Mouse (Mus musculus): ENCODE measurements around the gene Jak2. TPM values are rescaled to one million over a fixed set of nuclear protein-coding genes. Genes with fewer than 3 reads are reported as not detected.

The Jak2 gene
- polyA plus RNA-seq, 1 experiment from 2014 or later = 6.9 TPM

- WGBS = 89% methylated on average over 4 of the region's 4 CpGs
- Histone ChIP-seq H3K9me3 (no peaks in the 10 kb centered on the region), H3K27ac (no peak overlapping the region), H3K4me1 (replicated peaks) (peaks cover 9% of the 10 kb centered on the region), H3K36me3 (no peaks in the 10 kb centered on the region), H3K27me3 (ENCODE audit: insufficient read depth, poor library complexity, severe bottlenecking) (peaks cover 18% of the 10 kb centered on the region; the same call in 1 of the 2 replicates), H3K4me3 (no peak overlapping the region)
- no peak for DNase-seq (ENCODE audit: low spot score)
Measured at GRCm38 (mm10) chr19:29326396-29326795, 74.8 kb downstream of the Jak2 start.

DNA sequence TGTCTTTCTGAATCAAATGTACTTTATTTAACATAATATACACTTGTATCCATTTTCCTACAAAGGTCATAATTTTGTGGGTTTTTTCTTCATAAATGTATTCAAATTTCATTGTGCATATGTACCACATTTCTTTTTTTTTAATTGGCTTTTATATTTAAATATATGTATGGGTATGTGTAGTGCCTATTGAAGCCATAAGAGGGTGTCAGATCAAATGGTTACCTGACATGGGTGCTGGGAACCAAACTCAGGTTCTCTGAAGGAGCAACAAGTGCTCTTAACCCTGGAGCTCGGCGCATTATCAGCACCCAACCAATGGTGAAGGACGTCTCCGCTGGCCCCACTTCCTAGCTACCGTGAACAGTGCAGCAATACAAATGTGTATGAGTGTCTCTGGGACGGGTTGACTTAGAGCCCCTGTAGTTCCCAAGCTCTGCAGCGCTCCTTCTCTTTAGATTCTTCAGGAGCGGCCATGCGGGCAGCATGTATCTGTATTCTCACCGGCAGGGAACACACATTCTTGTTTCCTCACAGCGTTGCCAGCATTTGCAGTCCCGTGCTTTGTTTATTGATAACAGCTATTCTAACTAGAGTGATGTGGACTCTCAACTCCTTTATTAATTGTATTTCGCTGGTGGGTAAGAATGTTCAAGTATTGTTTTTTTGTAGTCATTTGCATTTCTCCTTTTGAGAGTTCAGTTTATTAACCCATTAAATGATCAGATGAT, 75.4 kb downstream of the Jak2 start:
- no peak overlapping the region for H3K4me3 ChIP-seq
- no peak for DNase-seq (ENCODE audit: low spot score)
- no peaks in the 10 kb centered on the region for H3K9me3 ChIP-seq
- H3K36me3 ChIP-seq = no peaks in the 10 kb centered on the region
- 78% methylated on average over 13 of the region's 13 CpGs for WGBS
- H3K27me3 ChIP-seq (ENCODE audit: insufficient read depth, poor library complexity, severe bottlenecking) = peaks cover 18% of the 10 kb centered on the region; the same call in 1 of the 2 replicates
- peaks cover 9% of the 10 kb centered on the region for H3K4me1 ChIP-seq (replicated peaks)
- H3K27ac ChIP-seq = no peak overlapping the region

- Histone ChIP-seq H3K4me1 (replicated peaks) (peaks cover 11% of the 10 kb centered on the region; the same call in 1 of the 2 replicates), H3K27me3 (ENCODE audit: insufficient read depth, poor library complexity, severe bottlenecking) (peaks cover 12% of the 10 kb centered on the region; the same call in 1 of the 2 replicates), H3K4me3 (peak within 1 kb of the TSS; percentile 54), H3K36me3 (no peaks in the 10 kb centered on the region), H3K27ac (peak within 1 kb of the TSS; percentile 85), H3K9me3 (no peaks in the 10 kb centered on the region)
- WGBS = 2% methylated on average over 23 of the region's 23 CpGs
- peak; percentile 63 for DNase-seq (ENCODE audit: low spot score)
Measured at GRCm38 (mm10) chr19:29334068-29334745, 82.6 kb downstream of the Jak2 start, which contains the start of gene Rln1. Rln1 (minus strand) TSS chr19:29334670.

GRCm38 (mm10) chr19:29336624-29337023, 85.0 kb downstream of the Jak2 start:
- no peak overlapping the region for H3K4me3 ChIP-seq
- peaks cover 12% of the 10 kb centered on the region; the same call in 1 of the 2 replicates for H3K27me3 ChIP-seq (ENCODE audit: insufficient read depth, poor library complexity, severe bottlenecking)
- DNase-seq (ENCODE audit: low spot score) = no peak
- H3K36me3 ChIP-seq = no peaks in the 10 kb centered on the region
- WGBS = 84% methylated on average over 2 of the region's 2 CpGs
- H3K27ac ChIP-seq = no peak overlapping the region
- peaks cover 11% of the 10 kb centered on the region; the same call in 1 of the 2 replicates for H3K4me1 ChIP-seq (replicated peaks)
- H3K9me3 ChIP-seq = no peaks in the 10 kb centered on the region

DNA sequence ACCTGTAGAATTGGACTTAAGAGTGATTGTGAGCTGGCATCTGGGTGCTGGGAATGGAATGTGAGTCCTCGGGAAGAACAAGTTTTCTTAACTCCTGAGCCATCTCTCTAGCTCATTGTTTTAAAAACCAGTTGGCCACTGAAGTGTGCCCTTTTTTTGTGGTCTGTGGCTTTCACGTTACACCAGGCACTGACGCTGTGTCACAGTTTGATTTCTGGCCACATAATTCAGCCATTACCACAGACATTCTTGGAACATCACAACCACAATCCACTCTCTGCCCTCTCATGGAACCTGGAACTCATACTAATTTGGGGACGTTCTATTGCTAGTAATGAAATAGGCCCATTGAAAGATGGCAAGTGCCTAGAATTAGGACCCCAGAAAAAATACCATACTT, 89.4 kb downstream of the Jak2 start:
- Histone ChIP-seq H3K27ac (no peak overlapping the region), H3K4me3 (no peak overlapping the region), H3K9me3 (no peaks in the 10 kb centered on the region), H3K4me1 (replicated peaks) (no peaks in the 10 kb centered on the region), H3K36me3 (no peaks in the 10 kb centered on the region), H3K27me3 (ENCODE audit: insufficient read depth, poor library complexity, severe bottlenecking) (no peaks in the 10 kb centered on the region)
- DNase-seq (ENCODE audit: low spot score) = no peak
- 87% methylated on average over 4 of the region's 4 CpGs for WGBS

- DNase-seq (ENCODE audit: low spot score) = no peak
- Histone ChIP-seq H3K4me3 (no peak overlapping the region), H3K27ac (no peak overlapping the region), H3K27me3 (ENCODE audit: insufficient read depth, poor library complexity, severe bottlenecking) (no peaks in the 10 kb centered on the region), H3K9me3 (no peaks in the 10 kb centered on the region), H3K36me3 (no peaks in the 10 kb centered on the region), H3K4me1 (replicated peaks) (no peaks in the 10 kb centered on the region)
- WGBS = 85% methylated on average over 6 of the region's 6 CpGs
Measured at GRCm38 (mm10) chr19:29342281-29342680, 90.7 kb downstream of the Jak2 start.

GRCm38 (mm10) chr19:29344868-29345267, 93.2 kb downstream of the Jak2 start:
- Histone ChIP-seq H3K4me1 (replicated peaks) (peaks cover 3% of the 10 kb centered on the region; the same call in 1 of the 2 replicates), H3K27ac (no peak overlapping the region), H3K27me3 (ENCODE audit: insufficient read depth, poor library complexity, severe bottlenecking) (no peaks in the 10 kb centered on the region), H3K9me3 (no peaks in the 10 kb centered on the region), H3K36me3 (0 out of 2 replicates have a peak, but pooled peaks cover 2% of the 10 kb centered on the region), H3K4me3 (no peak overlapping the region)
- DNase-seq (ENCODE audit: low spot score) = no peak

GRCm38 (mm10) chr19:29345636-29346035, 94.0 kb downstream of the Jak2 start:
- no peak overlapping the region for H3K4me3 ChIP-seq
- H3K9me3 ChIP-seq = no peaks in the 10 kb centered on the region
- no peak overlapping the region for H3K27ac ChIP-seq
- no peak for DNase-seq (ENCODE audit: low spot score)
- WGBS = 78% methylated on average over 6 of the region's 6 CpGs
- peaks cover 5% of the 10 kb centered on the region; the same call in 1 of the 2 replicates for H3K36me3 ChIP-seq
- H3K27me3 ChIP-seq (ENCODE audit: insufficient read depth, poor library complexity, severe bottlenecking) = no peaks in the 10 kb centered on the region
- peaks cover 9% of the 10 kb centered on the region; the same call in 1 of the 2 replicates for H3K4me1 ChIP-seq (replicated peaks)

DNA sequence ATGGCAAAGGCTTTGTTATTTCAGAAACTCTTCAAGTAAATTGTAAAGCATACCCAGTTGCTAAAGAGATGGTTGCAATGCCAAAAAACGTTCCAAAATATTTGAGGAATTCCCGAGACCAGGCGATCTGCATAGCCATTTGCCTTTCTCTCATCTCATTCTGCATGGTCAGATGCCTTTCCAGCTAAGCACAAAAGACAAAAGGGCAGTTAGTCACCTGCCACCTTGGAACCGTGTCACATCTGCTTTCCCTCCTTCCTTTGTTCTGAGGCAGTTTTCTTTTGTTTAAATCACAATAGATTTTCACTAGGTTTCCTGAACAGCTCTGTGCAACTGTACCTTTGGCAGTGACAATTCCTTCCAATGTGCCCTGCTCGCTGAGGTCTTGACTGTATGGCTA, 99.4 kb downstream of the Jak2 start:
- Histone ChIP-seq H3K27me3 (ENCODE audit: insufficient read depth, poor library complexity, severe bottlenecking) (no peaks in the 10 kb centered on the region), H3K36me3 (peaks cover 5% of the 10 kb centered on the region; the same call in 1 of the 2 replicates), H3K9me3 (no peaks in the 10 kb centered on the region), H3K27ac (peak overlapping the region; percentile 67), H3K4me3 (no peak overlapping the region), H3K4me1 (replicated peaks) (peaks cover 25% of the 10 kb centered on the region)
- no peak for DNase-seq (ENCODE audit: low spot score)
- 32% methylated on average over 5 of the region's 5 CpGs for WGBS

GRCm38 (mm10) chr19:29354895-29355877, 103.6 kb downstream of the Jak2 start:
- H3K4me3 ChIP-seq = peak overlapping the region; percentile 48
- H3K27ac ChIP-seq = peak overlapping the region; percentile 40; the same call in 1 of the 2 replicates
- peaks cover 19% of the 10 kb centered on the region for H3K4me1 ChIP-seq (replicated peaks)
- peaks cover 3% of the 10 kb centered on the region; the same call in 1 of the 2 replicates for H3K36me3 ChIP-seq
- peak; percentile 86 for DNase-seq (ENCODE audit: low spot score)
- WGBS = 5% methylated on average over 20 of the region's 20 CpGs
- H3K27me3 ChIP-seq (ENCODE audit: insufficient read depth, poor library complexity, severe bottlenecking) = 0 out of 2 replicates have a peak, but pooled peaks cover 3% of the 10 kb centered on the region
- H3K9me3 ChIP-seq = no peaks in the 10 kb centered on the region

DNA sequence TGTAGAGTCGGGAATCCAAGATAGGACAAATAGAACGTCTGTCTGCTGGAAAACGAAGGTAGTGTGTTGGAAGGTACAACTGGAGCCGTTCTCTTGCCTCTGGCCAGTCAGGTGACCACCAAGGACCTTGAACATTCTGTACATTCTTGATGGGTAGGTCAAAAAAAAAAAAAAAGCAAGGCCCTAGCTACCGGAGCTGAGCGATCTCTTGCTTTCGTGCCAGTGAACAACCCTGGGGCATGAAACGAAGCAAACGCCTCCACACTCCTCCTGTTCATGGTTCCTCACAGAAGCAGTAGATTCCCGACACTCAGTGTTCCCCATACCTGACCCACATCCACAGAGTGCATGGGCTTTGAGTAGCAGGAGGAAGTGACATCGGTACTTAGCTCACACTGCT, 104.7 kb downstream of the Jak2 start:
- Histone ChIP-seq H3K36me3 (0 out of 2 replicates have a peak, but pooled peaks cover 2% of the 10 kb centered on the region), H3K27me3 (ENCODE audit: insufficient read depth, poor library complexity, severe bottlenecking) (0 out of 2 replicates have a peak, but pooled peaks cover 3% of the 10 kb centered on the region), H3K9me3 (no peaks in the 10 kb centered on the region), H3K27ac (no peak overlapping the region), H3K4me3 (no peak overlapping the region), H3K4me1 (replicated peaks) (peaks cover 17% of the 10 kb centered on the region)
- DNase-seq (ENCODE audit: low spot score) = no peak
- WGBS = 89% methylated on average over 11 of the region's 11 CpGs

DNA sequence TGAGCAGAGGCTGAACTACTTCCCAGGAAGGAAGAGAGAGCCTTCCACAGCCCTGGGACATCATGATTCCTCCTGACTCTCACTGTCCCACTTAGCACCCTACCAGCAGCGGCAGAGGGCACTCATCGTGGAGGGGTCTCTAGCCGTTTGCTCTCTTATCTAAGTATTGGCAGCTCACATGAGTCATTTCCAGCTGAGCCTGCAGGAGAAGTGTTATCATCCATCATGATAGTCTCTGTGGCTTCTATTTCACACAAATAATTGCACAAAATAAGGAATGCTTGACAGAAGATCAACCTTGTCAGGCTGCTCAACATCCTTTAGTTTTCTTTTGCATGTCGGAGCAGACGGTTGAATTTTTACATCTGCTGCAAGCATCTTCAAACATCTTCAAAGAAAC, 108.6 kb downstream of the Jak2 start:
- Histone ChIP-seq H3K36me3 (0 out of 2 replicates have a peak, but pooled peaks cover 2% of the 10 kb centered on the region), H3K4me1 (replicated peaks) (peaks cover 21% of the 10 kb centered on the region), H3K4me3 (no peak overlapping the region), H3K9me3 (no peaks in the 10 kb centered on the region), H3K27ac (no peak overlapping the region), H3K27me3 (ENCODE audit: insufficient read depth, poor library complexity, severe bottlenecking) (peaks cover 3% of the 10 kb centered on the region; the same call in 1 of the 2 replicates)
- 83% methylated on average over 5 of the region's 5 CpGs for WGBS
- no peak for DNase-seq (ENCODE audit: low spot score)
